Mouse (Mus musculus): ENCODE results near the gene Fbxo42. TPM values are rescaled to one million over a fixed set of nuclear protein-coding genes. Genes with fewer than 3 reads are reported as not detected.

Fbxo42 gene
- polyA plus RNA-seq, 1 experiment from 2014 or later = 15.7 TPM

DNA sequence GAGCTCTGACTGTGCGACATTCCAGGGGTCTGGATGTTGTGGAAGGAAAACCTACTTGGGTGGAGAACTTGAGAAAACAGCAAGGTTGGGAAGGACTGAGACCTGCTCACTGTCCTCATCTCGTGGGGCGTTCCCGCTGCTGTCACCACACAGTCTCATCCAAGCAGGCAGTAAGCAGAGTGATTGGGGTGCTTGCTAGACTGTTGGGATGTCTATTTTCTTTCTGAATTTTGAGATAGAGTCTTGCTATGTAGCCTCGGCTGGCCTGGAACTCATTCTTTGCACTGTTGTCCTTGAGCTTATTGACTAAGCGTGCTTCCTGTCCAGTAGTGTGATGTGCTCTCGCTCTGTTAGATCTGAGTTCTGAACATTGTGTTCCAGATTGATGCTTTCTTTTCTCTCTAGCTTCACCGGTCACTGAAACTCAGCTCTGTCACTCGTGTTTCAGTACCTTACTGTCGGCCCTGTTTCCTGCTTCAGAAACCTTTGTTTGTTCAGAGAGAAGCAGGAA is 28.7 kb downstream of the Fbxo42 start:
- H3K4me3 ChIP-seq (ENCODE audit: control insufficient read depth in 1 of 2, insufficient read depth in 1 of 2, low read depth in 1 of 2, low read length in 2 of 2) = no peak overlapping the region
- H3K4me2 ChIP-seq (ENCODE audit: low read length) = no peak overlapping the region
- 71% methylated on average over 10 of the region's 10 CpGs for WGBS
- H3K9ac ChIP-seq (ENCODE audit: low read length) = no peak overlapping the region
- no peaks in the 10 kb centered on the region for H3K27me3 ChIP-seq (ENCODE audit: control insufficient read depth, insufficient read depth, low read length)
- ATAC-seq (ENCODE audit: insufficient number of reproducible peaks, insufficient read depth, low FRiP score, low read depth) = no peak
- H3K4me1 ChIP-seq (ENCODE audit: control insufficient read depth in 2 of 2, insufficient read depth in 2 of 2, low read length in 2 of 2) = peaks cover 8 to 15% of the 10 kb centered on the region in 2 experiments; a peak in 3 of 4 replicates
- H3K36me3 ChIP-seq (ENCODE audit: control insufficient read depth, insufficient read depth, low read length) = peaks cover 51% of the 10 kb centered on the region
- H3K9me3 ChIP-seq (ENCODE audit: control insufficient read depth, low read length) = no peaks in the 10 kb centered on the region
- H3K27ac ChIP-seq (replicated peaks in 1 of 2; ENCODE audit: control insufficient read depth in 1 of 2, insufficient read depth in 1 of 2, low read depth in 2 of 2, low read length in 2 of 2) = peak overlapping the region; percentile 12 to 49; a peak in 2 of 4 replicates

DNA sequence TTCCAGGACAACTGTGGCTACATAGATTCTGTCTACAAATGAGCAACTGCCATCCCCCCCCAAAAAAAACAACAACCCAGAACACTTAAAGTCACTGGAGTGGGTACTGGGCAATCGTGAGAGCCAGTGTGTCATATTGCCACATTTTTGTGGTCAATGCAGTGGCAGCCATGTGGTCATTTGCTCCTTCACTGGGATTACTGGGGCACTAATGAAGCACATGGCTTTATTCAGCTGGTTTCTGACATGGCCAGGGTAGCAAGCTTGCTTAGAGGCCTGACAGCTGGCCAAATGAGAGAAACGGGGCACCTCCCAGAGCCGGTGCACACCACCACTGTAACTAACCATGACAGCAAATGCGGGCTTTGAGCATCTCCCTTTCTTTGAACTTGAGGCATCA is 30.8 kb downstream of the Fbxo42 start:
- no peak for ATAC-seq (ENCODE audit: insufficient number of reproducible peaks, insufficient read depth, low FRiP score, low read depth)
- H3K9me3 ChIP-seq (ENCODE audit: control insufficient read depth, low read length) = no peaks in the 10 kb centered on the region
- no peak overlapping the region for H3K4me2 ChIP-seq (ENCODE audit: low read length)
- no peak overlapping the region for H3K4me3 ChIP-seq (ENCODE audit: control insufficient read depth in 1 of 2, insufficient read depth in 1 of 2, low read depth in 1 of 2, low read length in 2 of 2)
- no peak overlapping the region for H3K27ac ChIP-seq (replicated peaks in 1 of 2; ENCODE audit: control insufficient read depth in 1 of 2, insufficient read depth in 1 of 2, low read depth in 2 of 2, low read length in 2 of 2)
- H3K36me3 ChIP-seq (ENCODE audit: control insufficient read depth, insufficient read depth, low read length) = peaks cover 46% of the 10 kb centered on the region
- no peaks in the 10 kb centered on the region for H3K27me3 ChIP-seq (ENCODE audit: control insufficient read depth, insufficient read depth, low read length)
- H3K4me1 ChIP-seq (ENCODE audit: control insufficient read depth in 2 of 2, insufficient read depth in 2 of 2, low read length in 2 of 2) = peaks cover 8 to 15% of the 10 kb centered on the region in 2 experiments; a peak in 3 of 4 replicates
- H3K9ac ChIP-seq (ENCODE audit: low read length) = no peak overlapping the region
- WGBS = 88% methylated on average over 4 of the region's 4 CpGs

DNA sequence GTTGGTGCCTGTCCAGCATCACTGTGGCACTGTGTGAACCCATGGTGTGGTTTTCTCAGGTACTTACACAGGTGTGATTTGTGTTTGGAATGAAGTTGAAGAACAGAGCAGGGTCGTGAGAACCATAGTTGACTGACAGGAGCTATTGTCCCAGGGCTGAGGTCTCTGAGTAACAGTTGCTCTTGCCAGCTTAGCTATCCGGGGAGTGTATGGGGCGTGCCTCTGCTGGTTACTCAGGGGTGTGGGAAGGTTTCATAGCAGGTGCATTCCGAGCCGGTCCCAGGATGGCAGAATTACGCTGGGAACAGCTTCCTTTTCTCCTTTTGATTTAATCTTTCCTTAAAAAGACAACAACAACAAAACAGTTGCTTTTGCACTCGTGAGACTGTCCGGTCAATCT is 33.1 kb downstream of the Fbxo42 start:
- Histone ChIP-seq H3K27ac (replicated peaks in 1 of 2; ENCODE audit: control insufficient read depth in 1 of 2, insufficient read depth in 1 of 2, low read depth in 2 of 2, low read length in 2 of 2) (no peak overlapping the region), H3K9me3 (ENCODE audit: control insufficient read depth, low read length) (no peaks in the 10 kb centered on the region), H3K9ac (ENCODE audit: low read length) (no peak overlapping the region), H3K4me2 (ENCODE audit: low read length) (no peak overlapping the region), H3K36me3 (ENCODE audit: control insufficient read depth, insufficient read depth, low read length) (peaks cover 51% of the 10 kb centered on the region), H3K27me3 (ENCODE audit: control insufficient read depth, insufficient read depth, low read length) (no peaks in the 10 kb centered on the region), H3K4me3 (ENCODE audit: control insufficient read depth in 1 of 2, insufficient read depth in 1 of 2, low read depth in 1 of 2, low read length in 2 of 2) (no peak overlapping the region), H3K4me1 (ENCODE audit: control insufficient read depth in 2 of 2, insufficient read depth in 2 of 2, low read length in 2 of 2) (peaks cover 6 to 14% of the 10 kb centered on the region in 2 experiments; a peak in 3 of 4 replicates)
- no peak for ATAC-seq (ENCODE audit: insufficient number of reproducible peaks, insufficient read depth, low FRiP score, low read depth)
- 86% methylated on average over 8 of the region's 8 CpGs for WGBS

DNA sequence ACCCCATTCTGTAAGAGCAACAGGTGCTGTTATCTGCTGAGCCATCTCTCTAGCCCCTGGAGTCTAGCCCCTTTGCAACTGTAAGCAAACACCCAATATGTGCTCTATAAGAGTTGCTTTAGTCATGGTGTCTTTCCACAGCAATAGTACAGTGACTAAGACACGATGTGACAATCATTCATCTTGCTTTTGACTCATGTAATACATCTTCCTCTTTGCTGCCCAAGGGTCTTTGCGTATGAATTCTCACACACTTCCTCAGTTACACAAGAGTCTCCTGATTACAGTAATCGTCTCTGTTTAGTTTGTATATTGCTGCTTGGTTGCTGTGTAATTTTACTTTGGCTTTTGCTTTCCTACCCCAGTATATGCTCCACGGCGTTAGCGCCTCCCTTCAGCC is 34.3 kb downstream of the Fbxo42 start:
- Histone ChIP-seq H3K4me3 (ENCODE audit: control insufficient read depth in 1 of 2, insufficient read depth in 1 of 2, low read depth in 1 of 2, low read length in 2 of 2) (no peak overlapping the region), H3K36me3 (ENCODE audit: control insufficient read depth, insufficient read depth, low read length) (peaks cover 47% of the 10 kb centered on the region), H3K9ac (ENCODE audit: low read length) (no peak overlapping the region), H3K4me2 (ENCODE audit: low read length) (no peak overlapping the region), H3K27ac (replicated peaks in 1 of 2; ENCODE audit: control insufficient read depth in 1 of 2, insufficient read depth in 1 of 2, low read depth in 2 of 2, low read length in 2 of 2) (no peak overlapping the region), H3K9me3 (ENCODE audit: control insufficient read depth, low read length) (no peaks in the 10 kb centered on the region), H3K27me3 (ENCODE audit: control insufficient read depth, insufficient read depth, low read length) (no peaks in the 10 kb centered on the region), H3K4me1 (ENCODE audit: control insufficient read depth in 2 of 2, insufficient read depth in 2 of 2, low read length in 2 of 2) (peaks cover 3 to 14% of the 10 kb centered on the region in 2 experiments)
- no peak for ATAC-seq (ENCODE audit: insufficient number of reproducible peaks, insufficient read depth, low FRiP score, low read depth)
- 92% methylated on average over 6 of the region's 6 CpGs for WGBS

DNA sequence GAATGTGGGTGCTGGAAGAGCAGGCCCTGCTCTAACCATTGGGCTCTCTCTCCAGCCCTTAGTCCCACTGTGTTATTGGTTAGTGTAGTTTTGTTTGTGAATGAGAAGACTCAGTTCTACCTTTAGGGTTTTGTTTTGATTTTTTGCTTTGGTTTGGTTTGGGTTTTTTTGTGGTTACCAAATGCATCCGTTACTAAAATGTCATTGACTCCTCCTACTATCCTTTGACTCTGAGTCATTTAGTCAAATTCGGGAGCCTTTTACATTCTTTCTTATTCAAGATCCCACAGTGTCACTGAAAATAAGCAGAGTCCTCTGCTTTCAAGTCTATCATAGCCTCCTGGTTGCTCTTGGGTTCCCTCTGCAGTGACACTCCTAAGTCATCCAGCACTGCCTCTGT is 36.2 kb downstream of the Fbxo42 start:
- H3K27ac ChIP-seq (replicated peaks in 1 of 2; ENCODE audit: control insufficient read depth in 1 of 2, insufficient read depth in 1 of 2, low read depth in 2 of 2, low read length in 2 of 2) = no peak overlapping the region
- no peak overlapping the region for H3K4me2 ChIP-seq (ENCODE audit: low read length)
- H3K4me3 ChIP-seq (ENCODE audit: control insufficient read depth in 1 of 2, insufficient read depth in 1 of 2, low read depth in 1 of 2, low read length in 2 of 2) = no peak overlapping the region
- H3K9me3 ChIP-seq (ENCODE audit: control insufficient read depth, low read length) = no peaks in the 10 kb centered on the region
- H3K9ac ChIP-seq (ENCODE audit: low read length) = no peak overlapping the region
- peaks cover 4 to 17% of the 10 kb centered on the region in 2 experiments for H3K4me1 ChIP-seq (ENCODE audit: control insufficient read depth in 2 of 2, insufficient read depth in 2 of 2, low read length in 2 of 2)
- ATAC-seq (ENCODE audit: insufficient number of reproducible peaks, insufficient read depth, low FRiP score, low read depth) = no peak
- WGBS = 86% methylated on average over 2 of the region's 2 CpGs
- H3K27me3 ChIP-seq (ENCODE audit: control insufficient read depth, insufficient read depth, low read length) = no peaks in the 10 kb centered on the region
- H3K36me3 ChIP-seq (ENCODE audit: control insufficient read depth, insufficient read depth, low read length) = peaks cover 35% of the 10 kb centered on the region

DNA sequence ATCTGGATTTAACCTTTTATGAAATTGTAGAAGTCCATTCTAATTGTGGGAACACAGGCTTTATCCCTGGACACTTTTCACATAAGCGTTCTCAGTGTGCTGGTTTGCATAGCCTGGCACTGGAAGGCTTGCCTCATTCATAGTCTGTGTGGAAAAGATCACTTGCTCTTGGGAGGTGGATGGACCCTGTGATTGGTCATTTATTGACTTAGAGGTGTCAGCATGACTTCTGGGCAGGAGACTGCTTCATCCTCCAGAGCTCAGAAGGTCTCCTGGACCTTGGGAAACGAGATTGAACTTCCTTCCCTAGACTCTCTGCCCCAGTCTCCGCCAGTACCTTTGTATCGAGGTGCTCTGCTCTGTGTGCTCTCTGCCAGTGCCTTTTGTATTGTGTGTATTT is 36.7 kb downstream of the Fbxo42 start:
- no peak for ATAC-seq (ENCODE audit: insufficient number of reproducible peaks, insufficient read depth, low FRiP score, low read depth)
- peaks cover 4 to 17% of the 10 kb centered on the region in 2 experiments for H3K4me1 ChIP-seq (ENCODE audit: control insufficient read depth in 2 of 2, insufficient read depth in 2 of 2, low read length in 2 of 2)
- H3K9me3 ChIP-seq (ENCODE audit: control insufficient read depth, low read length) = no peaks in the 10 kb centered on the region
- H3K4me2 ChIP-seq (ENCODE audit: low read length) = no peak overlapping the region
- no peaks in the 10 kb centered on the region for H3K27me3 ChIP-seq (ENCODE audit: control insufficient read depth, insufficient read depth, low read length)
- no peak overlapping the region for H3K27ac ChIP-seq (replicated peaks in 1 of 2; ENCODE audit: control insufficient read depth in 1 of 2, insufficient read depth in 1 of 2, low read depth in 2 of 2, low read length in 2 of 2)
- H3K36me3 ChIP-seq (ENCODE audit: control insufficient read depth, insufficient read depth, low read length) = peaks cover 33% of the 10 kb centered on the region
- no peak overlapping the region for H3K9ac ChIP-seq (ENCODE audit: low read length)
- no peak overlapping the region for H3K4me3 ChIP-seq (ENCODE audit: control insufficient read depth in 1 of 2, insufficient read depth in 1 of 2, low read depth in 1 of 2, low read length in 2 of 2)
- WGBS = 92% methylated on average over 4 of the region's 4 CpGs

DNA sequence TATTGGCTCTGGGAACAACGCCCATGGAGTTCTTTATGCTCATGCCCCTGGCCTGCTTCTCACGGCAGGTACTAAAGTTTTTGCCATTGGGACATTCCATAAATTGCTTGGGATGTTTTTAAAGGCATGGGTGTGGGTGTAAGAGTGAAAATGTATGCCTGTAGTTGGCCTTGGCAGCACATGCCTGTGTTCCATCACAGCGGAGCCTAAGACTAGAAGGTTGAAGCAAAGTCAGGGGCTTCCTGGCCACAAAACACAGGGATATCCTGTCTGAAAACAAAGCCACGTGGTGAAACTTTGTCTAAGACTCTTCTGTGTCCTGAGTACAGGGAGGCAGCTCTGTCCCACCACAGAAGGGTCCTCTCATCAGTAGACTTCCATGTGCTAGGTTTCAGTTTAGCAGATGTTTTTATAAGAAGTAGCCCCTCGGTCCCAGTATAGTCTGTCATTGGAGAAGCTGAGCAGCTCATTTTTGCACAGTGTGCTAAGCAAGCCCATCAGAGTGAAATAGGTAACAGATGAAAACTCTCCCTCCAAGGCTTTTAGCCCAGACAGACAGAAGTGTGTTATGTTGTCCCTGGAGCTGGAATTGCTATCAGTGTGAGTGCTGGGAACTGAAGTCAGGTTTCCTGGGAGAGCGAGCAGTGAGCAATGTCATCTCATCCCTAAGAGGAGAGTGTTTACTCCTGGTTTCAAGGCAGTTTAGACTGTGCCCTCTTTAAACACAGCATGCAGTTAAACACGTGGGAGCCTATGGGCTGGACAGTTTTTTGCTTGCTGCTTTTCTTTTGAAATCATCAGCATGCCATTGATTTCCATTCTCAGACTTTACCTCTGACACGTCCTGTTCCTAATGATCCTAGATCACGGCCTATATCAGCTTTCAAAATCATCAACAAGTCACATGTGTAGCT is 39.5 kb downstream of the Fbxo42 start:
- 0 out of 2 replicates have a peak overlapping the region, but pooled peaks have one; percentile 17 for H3K9ac ChIP-seq (ENCODE audit: low read length)
- no peak overlapping the region for H3K4me3 ChIP-seq (ENCODE audit: control insufficient read depth in 1 of 2, insufficient read depth in 1 of 2, low read depth in 1 of 2, low read length in 2 of 2)
- H3K36me3 ChIP-seq (ENCODE audit: control insufficient read depth, insufficient read depth, low read length) = peaks cover 28% of the 10 kb centered on the region
- no peak overlapping the region for H3K4me2 ChIP-seq (ENCODE audit: low read length)
- WGBS = 60% methylated on average over 9 of the region's 9 CpGs
- H3K27ac ChIP-seq (replicated peaks in 1 of 2; ENCODE audit: control insufficient read depth in 1 of 2, insufficient read depth in 1 of 2, low read depth in 2 of 2, low read length in 2 of 2) = peak overlapping the region; percentile 18 to 46; a peak in 2 of 4 replicates
- H3K4me1 ChIP-seq (ENCODE audit: control insufficient read depth in 2 of 2, insufficient read depth in 2 of 2, low read length in 2 of 2) = peaks cover 4 to 17% of the 10 kb centered on the region in 2 experiments
- ATAC-seq (ENCODE audit: insufficient number of reproducible peaks, insufficient read depth, low FRiP score, low read depth) = no peak
- no peaks in the 10 kb centered on the region for H3K27me3 ChIP-seq (ENCODE audit: control insufficient read depth, insufficient read depth, low read length)
- no peaks in the 10 kb centered on the region for H3K9me3 ChIP-seq (ENCODE audit: control insufficient read depth, low read length)
